Mouse (Mus musculus) inflammation-experienced regulatory T-cells (primary cell): Measurements from ENCODE around the gene E130116L18Rik. TPM values are rescaled to one million over a fixed set of nuclear protein-coding genes. Genes with fewer than 3 reads are reported as not detected.

ENCODE experiments used
- polyA plus RNA-seq, 2 experiments: library from polyadenylated mRNA; unstranded; fragments of 100-300 nt; shearing (Covaris generic); gene quantifications; one replicate each; pipeline ENCODE4 v1.2.1; 2017

Gene E130116L18Rik
- not detected for polyA plus RNA-seq

DNA sequence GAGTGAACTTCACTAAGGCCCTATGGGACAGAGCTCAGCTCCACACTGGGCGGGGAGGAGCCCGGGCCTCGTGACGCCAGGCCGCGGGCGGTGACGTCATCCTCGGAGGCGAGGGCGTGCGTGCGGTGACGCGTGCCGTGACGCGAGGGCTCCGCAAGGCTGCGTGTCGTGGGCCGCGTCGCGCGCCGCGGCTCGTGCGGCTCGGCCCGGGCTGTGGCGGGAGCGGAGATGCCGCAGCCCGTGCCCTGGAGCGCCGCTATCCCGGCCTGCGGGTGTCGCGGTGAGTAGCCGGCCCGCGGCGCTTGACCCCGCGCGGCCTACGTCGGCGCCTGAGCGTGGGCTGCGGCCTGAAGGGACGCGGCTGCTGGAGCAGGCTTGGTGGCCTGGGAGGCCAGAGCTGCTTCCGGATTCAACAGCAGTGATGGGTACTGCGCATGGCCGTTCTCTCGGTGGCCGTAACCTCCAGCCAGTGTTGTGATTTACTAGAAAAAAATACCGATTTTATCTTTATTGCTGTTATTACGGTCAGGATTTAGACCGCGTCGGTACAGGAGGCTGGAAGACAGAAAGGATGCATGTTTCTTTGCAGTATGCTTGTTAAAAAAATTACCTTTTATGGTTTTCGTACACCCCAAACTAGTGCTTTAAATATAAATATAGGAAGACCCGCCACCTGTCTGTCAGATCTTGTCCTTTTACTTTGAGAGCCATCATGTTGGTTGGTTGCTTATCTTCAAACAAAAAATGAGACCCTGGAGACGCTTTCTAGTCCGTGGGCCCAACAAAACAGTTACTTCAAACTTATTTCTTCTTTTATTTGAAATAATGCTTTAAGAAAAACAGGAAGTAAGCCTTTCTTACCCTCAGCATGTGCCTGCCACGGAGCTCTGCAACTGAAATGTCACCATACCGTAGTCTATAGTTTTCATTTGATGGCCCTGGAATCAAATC is at the start of gene E130116L18Rik:
Gene E130116L18Rik, minus strand, starts transcription at position 402 of the 951 bp plus-strand sequence.

DNA sequence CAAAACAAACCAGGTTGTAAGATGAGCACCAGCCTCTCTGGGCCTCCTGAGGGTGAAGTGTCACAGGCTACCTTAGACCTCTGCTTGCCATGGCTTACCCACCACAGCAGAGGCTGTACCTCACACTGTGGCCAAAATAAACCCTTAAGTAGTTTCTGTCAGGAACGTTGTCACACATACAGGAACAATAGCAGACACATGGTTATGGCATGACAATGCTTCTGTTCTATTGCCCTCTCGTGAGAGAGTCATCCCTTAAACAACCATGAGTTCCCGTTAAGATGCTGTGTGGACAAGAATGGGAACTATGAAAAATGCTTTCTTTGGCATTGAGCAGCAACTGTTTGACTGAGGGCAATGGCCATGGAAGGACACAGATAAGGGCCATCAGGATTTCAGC is 1.3 kb downstream of the E130116L18Rik start, which contains the start of gene Galnt11:
Gene Galnt11, plus strand, starts transcription at position 301 of the 400 bp plus-strand sequence.

DNA sequence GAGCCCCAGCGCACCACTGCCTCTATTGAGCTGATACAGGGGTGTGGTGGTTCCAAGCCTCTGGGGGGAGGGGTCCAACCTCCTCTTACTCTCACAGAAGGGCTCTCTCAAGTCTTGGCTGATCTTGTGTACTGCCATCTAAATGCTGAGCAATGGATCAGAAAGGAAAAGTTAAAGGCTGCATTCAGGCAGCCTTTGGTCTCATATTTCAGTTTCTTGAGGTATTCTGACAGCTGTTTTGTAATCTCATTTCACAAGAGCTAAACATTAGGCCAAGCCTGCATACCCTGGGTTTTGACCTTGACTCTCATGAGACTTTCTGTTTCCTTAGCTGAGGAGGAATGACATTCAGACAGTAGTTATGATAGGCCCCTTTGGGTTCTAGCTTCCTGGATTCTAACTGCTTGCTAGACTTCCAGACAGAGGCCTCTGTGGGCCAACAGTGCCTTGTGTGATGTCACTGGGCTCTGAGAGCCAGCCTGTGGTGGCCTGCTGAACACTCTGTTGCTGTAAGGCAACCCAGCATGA is 41.9 kb downstream of the E130116L18Rik start, which contains the start of gene Galntl5:
Gene Galntl5, plus strand, starts transcription at position 457 of the 528 bp plus-strand sequence.

Other genes starting within 250 kb of the E130116L18Rik start
- 10 to 100 TPM; 30.7 to 38.5 TPM for gene Prkag2, start 122.5 kb downstream of the E130116L18Rik start, polyA plus RNA-seq
- not detected for gene Galntl5, start 41.7 kb downstream of the E130116L18Rik start, polyA plus RNA-seq
- 10 to 100 TPM; 27.6 to 33.1 TPM for gene Galnt11, start 1.2 kb downstream of the E130116L18Rik start, polyA plus RNA-seq